Mouse (Mus musculus) lung, postnatal 10 days (tissue): Measurements from ENCODE around the gene Klk1b1.
"Not testable (repeated sequence)": the region's sequence is repeated elsewhere in the genome, so short reads cannot be mapped to it uniquely, and the experiment has no call there.

Source experiments
- DNase-seq: peaks from one replicate; pipeline ENCODE4 v3.0.0; 2021

Klk1b1 gene

DNA sequence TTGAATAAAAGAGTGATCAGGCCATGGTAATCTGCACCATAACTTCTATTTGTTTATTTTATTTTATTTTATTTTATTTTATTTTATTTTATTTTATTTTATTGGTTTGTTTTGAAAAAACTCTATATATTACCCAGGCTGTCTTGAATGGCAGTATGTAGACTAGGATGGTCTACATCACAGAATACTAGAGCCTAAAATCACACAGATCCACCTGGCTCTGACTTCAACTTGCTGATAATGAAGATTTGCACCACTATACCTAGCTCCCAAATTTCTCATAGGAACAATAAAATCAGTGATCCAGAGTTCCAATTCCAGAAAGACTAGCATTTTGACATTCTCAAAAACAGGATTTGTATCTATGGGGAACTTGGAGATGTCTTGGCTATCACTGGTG, 45.3 kb downstream of the Klk1b1 start, which contains the start of gene Klk1b26:
Gene Klk1b26, plus strand, starts transcription at position 301 of the 400 bp plus-strand sequence.
- DNase-seq: not testable (repeated sequence)

DNA sequence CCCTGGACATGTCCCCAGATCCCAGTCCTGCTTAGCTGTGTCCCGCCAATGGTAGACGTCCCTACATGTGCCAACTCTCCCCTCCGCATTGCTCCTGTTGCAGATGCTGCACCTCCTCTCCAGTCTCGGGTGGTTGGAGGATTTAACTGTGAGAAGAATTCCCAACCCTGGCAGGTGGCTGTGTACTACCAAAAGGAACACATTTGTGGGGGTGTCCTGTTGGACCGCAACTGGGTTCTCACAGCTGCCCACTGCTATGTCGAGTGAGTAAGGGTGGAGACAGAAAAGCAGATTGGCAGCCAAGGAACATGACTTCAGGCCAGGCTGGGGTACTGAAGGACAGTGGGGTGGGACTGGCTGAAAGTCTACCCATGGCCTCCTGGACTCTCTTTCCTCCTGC, 48.1 kb downstream of the Klk1b1 start:
- not testable (repeated sequence) for DNase-seq

DNA sequence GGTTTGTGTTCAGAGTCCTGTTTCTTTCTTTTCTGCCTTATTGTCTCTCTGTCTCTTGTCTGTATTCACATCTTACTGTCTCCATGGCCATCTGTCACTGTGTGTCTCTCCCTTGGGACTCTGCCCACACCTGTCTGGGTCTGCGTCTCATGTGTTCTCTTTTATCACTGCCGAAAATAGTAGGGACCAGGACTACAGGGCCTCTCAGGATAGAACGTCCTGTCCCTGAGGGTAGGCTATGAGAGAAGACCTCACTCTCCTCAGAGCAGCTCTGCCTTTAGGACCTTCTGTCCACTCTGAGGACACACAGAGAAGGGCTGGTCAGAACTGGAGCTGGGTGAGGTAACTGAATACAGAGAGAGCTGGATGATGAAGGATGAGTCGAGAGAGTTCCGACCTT, 48.5 kb downstream of the Klk1b1 start:
- no peak for DNase-seq
